Mouse (Mus musculus): ENCODE measurements at regions not wholly inside any gene's neighbourhood (a gene's known extent, or its start where the extent isn't known, plus 50 kb on each side); places are given as distances from the start of the nearest gene placed in this dataset.
A peak's percentile ranks its signal among the peaks of the same experiment; 100 is the strongest.

GRCm38 (mm10) chr9:67617341-67618217, 58.1 kb upstream of the Tln2 start:
- TF ChIP-seq POLR2A (IDR thresholded peaks at IDR 0.05; ENCODE audit: extremely low read depth, insufficient read depth, low read length) (no peak), CTCF (IDR thresholded peaks at IDR 0.05; ENCODE audit: low read depth, low read length) (no peak)
- H3K4me1 ChIP-seq (ENCODE audit: control insufficient read depth, insufficient read depth, low read length), result peaks cover 2% of the 10 kb centered on the region
- WGBS, result 70% methylated on average over 14 of the region's 14 CpGs

GRCm38 (mm10) chr9:67620945-67621344, 61.4 kb upstream of the Tln2 start:
- no peak overlapping the region for H3K27ac ChIP-seq (replicated peaks; ENCODE audit: insufficient read depth, low read depth, low read length)
- TF ChIP-seq CTCF (IDR thresholded peaks at IDR 0.05; ENCODE audit: low read depth, low read length), result no peak
- TF ChIP-seq POLR2A (IDR thresholded peaks at IDR 0.05; ENCODE audit: extremely low read depth, insufficient read depth, low read length), result no peak
- no peak overlapping the region for H3K4me3 ChIP-seq (ENCODE audit: insufficient read depth, low read depth, low read length)
- peaks cover 2% of the 10 kb centered on the region for H3K4me1 ChIP-seq (ENCODE audit: control insufficient read depth, insufficient read depth, low read length)
- H3K79me2 ChIP-seq (ENCODE audit: control insufficient read depth, insufficient read depth, low read length), result peaks cover 5% of the 10 kb centered on the region
- DNase-seq (ENCODE audit: extremely low read depth, low read depth, low spot score), result no peak
- H3K27me3 ChIP-seq (ENCODE audit: control insufficient read depth, insufficient read depth, low read length), result no peaks in the 10 kb centered on the region
- H3K9ac ChIP-seq (ENCODE audit: low read depth, low read length), result no peak overlapping the region
- H3K36me3 ChIP-seq (ENCODE audit: control insufficient read depth, insufficient read depth, low read length), result no peaks in the 10 kb centered on the region
- WGBS, result 67% methylated on average over 3 of the region's 3 CpGs

More at GRCm38 (mm10) chr9:67617341-67618217, 58.1 kb upstream of the Tln2 start:
- no peak overlapping the region for H3K4me3 ChIP-seq (ENCODE audit: insufficient read depth, low read depth, low read length)
- no peaks in the 10 kb centered on the region for H3K27me3 ChIP-seq (ENCODE audit: control insufficient read depth, insufficient read depth, low read length)
- no peaks in the 10 kb centered on the region for H3K36me3 ChIP-seq (ENCODE audit: control insufficient read depth, insufficient read depth, low read length)
- 0 out of 2 replicates have a peak overlapping the region, but pooled peaks have one; percentile 30 for H3K27ac ChIP-seq (replicated peaks; ENCODE audit: insufficient read depth, low read depth, low read length)
- no peaks in the 10 kb centered on the region for H3K79me2 ChIP-seq (ENCODE audit: control insufficient read depth, insufficient read depth, low read length)
- no peak overlapping the region for H3K9ac ChIP-seq (ENCODE audit: low read depth, low read length)
- DNase-seq (ENCODE audit: extremely low read depth, low read depth, low spot score), result peak; percentile 41

GRCm38 (mm10) chr9:67627196-67627595, 67.7 kb upstream of the Tln2 start:
- H3K36me3 ChIP-seq (ENCODE audit: control insufficient read depth, insufficient read depth, low read length), result no peaks in the 10 kb centered on the region
- no peak overlapping the region for H3K27ac ChIP-seq (replicated peaks; ENCODE audit: insufficient read depth, low read depth, low read length)
- no peak for TF ChIP-seq POLR2A (IDR thresholded peaks at IDR 0.05; ENCODE audit: extremely low read depth, insufficient read depth, low read length)
- no peak for TF ChIP-seq CTCF (IDR thresholded peaks at IDR 0.05; ENCODE audit: low read depth, low read length)

GRCm38 (mm10) chr9:67629624-67630023, 70.1 kb upstream of the Tln2 start:
- TF ChIP-seq POLR2A (IDR thresholded peaks at IDR 0.05; ENCODE audit: extremely low read depth, insufficient read depth, low read length), result no peak
- Histone ChIP-seq H3K79me2 (ENCODE audit: control insufficient read depth, insufficient read depth, low read length) (peaks cover 6% of the 10 kb centered on the region), H3K27me3 (ENCODE audit: control insufficient read depth, insufficient read depth, low read length) (peaks cover 4% of the 10 kb centered on the region; the same call in 1 of the 2 replicates), H3K27ac (replicated peaks; ENCODE audit: insufficient read depth, low read depth, low read length) (no peak overlapping the region), H3K4me3 (ENCODE audit: insufficient read depth, low read depth, low read length) (no peak overlapping the region; the same call in 1 of the 2 replicates), H3K4me1 (ENCODE audit: control insufficient read depth, insufficient read depth, low read length) (peaks cover 5% of the 10 kb centered on the region), H3K9ac (ENCODE audit: low read depth, low read length) (no peak overlapping the region), H3K36me3 (ENCODE audit: control insufficient read depth, insufficient read depth, low read length) (no peaks in the 10 kb centered on the region)
- WGBS, result 10% methylated on average over 6 of the region's 6 CpGs
- no peak for DNase-seq (ENCODE audit: extremely low read depth, low read depth, low spot score)

More at GRCm38 (mm10) chr9:67627196-67627595, 67.7 kb upstream of the Tln2 start:
- 83% methylated on average over 2 of the region's 2 CpGs for WGBS
- DNase-seq (ENCODE audit: extremely low read depth, low read depth, low spot score), result no peak
- H3K27me3 ChIP-seq (ENCODE audit: control insufficient read depth, insufficient read depth, low read length), result peaks cover under 1% of the 10 kb centered on the region; the same call in 1 of the 2 replicates
- peaks cover 2% of the 10 kb centered on the region; the same call in 1 of the 2 replicates for H3K4me1 ChIP-seq (ENCODE audit: control insufficient read depth, insufficient read depth, low read length)
- H3K79me2 ChIP-seq (ENCODE audit: control insufficient read depth, insufficient read depth, low read length), result peaks cover 10% of the 10 kb centered on the region
- H3K4me3 ChIP-seq (ENCODE audit: insufficient read depth, low read depth, low read length), result no peak overlapping the region
- no peak overlapping the region for H3K9ac ChIP-seq (ENCODE audit: low read depth, low read length)

GRCm38 (mm10) chr9:67630173-67630572, 70.7 kb upstream of the Tln2 start:
- Histone ChIP-seq H3K36me3 (ENCODE audit: control insufficient read depth, insufficient read depth, low read length) (no peaks in the 10 kb centered on the region), H3K4me1 (ENCODE audit: control insufficient read depth, insufficient read depth, low read length) (peaks cover 5% of the 10 kb centered on the region), H3K9ac (ENCODE audit: low read depth, low read length) (no peak overlapping the region), H3K27me3 (ENCODE audit: control insufficient read depth, insufficient read depth, low read length) (peaks cover 4% of the 10 kb centered on the region; the same call in 1 of the 2 replicates), H3K27ac (replicated peaks; ENCODE audit: insufficient read depth, low read depth, low read length) (no peak overlapping the region), H3K79me2 (ENCODE audit: control insufficient read depth, insufficient read depth, low read length) (peaks cover 6% of the 10 kb centered on the region), H3K4me3 (ENCODE audit: insufficient read depth, low read depth, low read length) (no peak overlapping the region)
- WGBS, result 28% methylated on average over 3 of the region's 3 CpGs
- no peak for TF ChIP-seq CTCF (IDR thresholded peaks at IDR 0.05; ENCODE audit: low read depth, low read length)
- TF ChIP-seq POLR2A (IDR thresholded peaks at IDR 0.05; ENCODE audit: extremely low read depth, insufficient read depth, low read length), result no peak
- DNase-seq (ENCODE audit: extremely low read depth, low read depth, low spot score), result peak; percentile 62
